Mouse (Mus musculus) brown adipose tissue, adult 24 weeks (tissue): ENCODE measurements around the gene Sugp2. TPM values are rescaled to one million over a fixed set of nuclear protein-coding genes. Genes with fewer than 3 reads are reported as not detected.
A peak's percentile ranks its signal among the peaks of the same experiment; 100 is the strongest.

Experiments
- H3K27ac ChIP-seq: fragments of 200-500 bp; replicated peaks from 2 replicates; pipeline ENCODE4 v1.5.1; 2012; ENCODE audit warnings: low read depth, mild to moderate bottlenecking, low read length
- H3K4me1 ChIP-seq: fragments of 200-500 bp; 2 replicates; pipeline ENCODE4 v1.6.1; 2012; ENCODE audit warnings: low read length, mixed read lengths; ENCODE audit not compliant: control insufficient read depth, insufficient read depth, insufficient read length
- H3K4me3 ChIP-seq: fragments of 200-500 bp; 2 replicates; pipeline ENCODE4 v1.5.1; 2012; ENCODE audit warnings: low read depth, mild to moderate bottlenecking, low read length, moderate library complexity; ENCODE audit not compliant: insufficient read depth
- polyA plus RNA-seq: library from polyadenylated mRNA; stranded (reverse); fragments of >200 nt; gene quantifications from 2 replicates; pipeline ENCODE4 v1.2.4, GENCODE M21; 2012; ENCODE audit not compliant: missing spikeins, insufficient read depth, insufficient read length

The Sugp2 gene
- polyA plus RNA-seq, 1 experiment, result 5.9 TPM

DNA sequence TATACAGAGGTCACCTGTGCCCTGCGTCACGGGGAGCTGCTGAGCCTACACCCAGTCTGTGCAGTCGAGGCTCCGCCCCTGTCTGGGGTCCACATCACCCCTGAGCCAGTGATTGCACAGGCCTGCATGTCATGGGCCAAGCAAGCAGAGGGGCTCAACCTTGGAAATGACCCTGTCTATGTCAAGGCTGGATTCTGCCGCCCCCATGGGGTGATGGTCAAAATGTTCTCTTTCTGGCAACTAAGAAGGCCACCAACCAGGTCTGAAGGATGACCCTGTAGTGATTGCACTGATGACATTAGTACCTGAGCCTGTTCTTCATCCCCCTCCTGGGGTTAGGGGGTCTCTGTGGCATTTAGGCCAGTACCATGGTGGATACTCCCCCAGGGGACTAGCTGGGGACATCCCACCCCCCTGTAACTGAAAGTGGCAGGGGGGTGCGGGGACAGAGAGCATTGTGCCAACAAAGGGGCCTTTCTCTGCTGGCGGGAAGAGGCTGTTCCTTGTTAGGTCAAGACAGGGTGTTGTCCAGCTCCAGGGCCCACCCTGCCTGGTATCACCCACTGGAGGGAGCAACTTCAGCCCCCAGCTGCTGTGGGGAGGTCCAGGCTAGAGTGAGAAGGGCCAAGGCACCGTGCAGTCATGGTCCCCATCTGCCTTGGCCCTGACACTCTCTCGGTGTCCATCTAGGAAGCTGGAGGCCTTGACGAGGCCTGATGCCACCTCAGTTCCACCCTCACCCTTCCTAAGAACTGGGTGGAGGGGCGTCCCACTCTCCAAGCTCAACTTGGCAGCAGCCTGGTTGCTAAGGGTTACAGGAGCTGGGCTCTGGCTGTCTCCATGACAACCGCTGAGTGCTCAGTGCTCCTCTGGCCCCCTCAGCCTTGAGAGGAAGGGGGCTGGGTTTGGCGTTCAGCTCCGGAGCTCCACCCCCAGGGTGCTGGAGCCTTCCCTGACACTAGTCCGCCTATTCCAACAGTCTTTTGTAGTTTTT lies 82.8 kb downstream of the Sugp2 start:
- Histone ChIP-seq H3K27ac (no peak overlapping the region), H3K4me3 (peak overlapping the region; percentile 56; the same call in 1 of the 2 replicates), H3K4me1 (no peaks in the 10 kb centered on the region)

DNA sequence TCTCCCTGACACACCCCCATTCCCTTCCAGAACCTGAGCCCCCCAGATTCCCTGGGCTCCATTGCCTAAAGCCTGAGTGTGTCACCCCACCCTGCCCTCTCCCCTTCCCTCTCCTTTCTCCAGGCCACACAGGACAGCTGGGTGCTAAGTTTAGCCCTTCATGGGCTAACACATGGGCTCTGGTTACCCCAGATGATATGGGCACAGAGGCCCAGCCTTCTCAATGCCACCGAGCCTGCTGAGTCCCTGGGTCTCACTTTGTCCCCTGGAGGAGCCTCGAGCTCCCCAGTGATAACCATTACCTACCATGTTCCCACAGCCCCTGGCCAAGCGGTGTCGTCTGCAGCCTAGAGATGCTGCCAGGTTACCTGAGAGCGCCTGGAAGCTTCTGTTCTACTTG lies 83.8 kb downstream of the Sugp2 start:
- H3K4me1 ChIP-seq, result no peaks in the 10 kb centered on the region
- no peak overlapping the region for H3K4me3 ChIP-seq
- no peak overlapping the region for H3K27ac ChIP-seq

DNA sequence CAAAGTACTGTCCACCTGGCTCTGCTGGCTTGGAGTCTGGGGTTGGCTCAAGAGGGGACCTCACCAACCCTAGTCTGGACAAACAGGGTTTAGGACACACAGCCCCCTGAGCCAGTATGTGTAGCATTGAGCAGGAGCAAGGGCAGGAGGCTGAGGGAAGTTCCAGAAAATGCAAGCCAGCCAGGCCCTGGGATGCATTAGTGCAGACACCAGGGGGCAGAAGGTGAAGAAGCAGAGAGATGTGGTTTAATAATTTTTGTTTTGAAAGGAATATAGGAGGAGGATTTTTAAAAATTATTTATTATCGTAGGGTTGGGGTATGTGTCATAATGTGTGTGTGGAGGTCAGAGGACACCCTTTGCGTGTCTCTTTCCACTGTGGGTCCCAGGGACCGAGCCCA lies 89.7 kb downstream of the Sugp2 start:
- Histone ChIP-seq H3K27ac (no peak overlapping the region), H3K4me1 (no peaks in the 10 kb centered on the region), H3K4me3 (no peak overlapping the region)

DNA sequence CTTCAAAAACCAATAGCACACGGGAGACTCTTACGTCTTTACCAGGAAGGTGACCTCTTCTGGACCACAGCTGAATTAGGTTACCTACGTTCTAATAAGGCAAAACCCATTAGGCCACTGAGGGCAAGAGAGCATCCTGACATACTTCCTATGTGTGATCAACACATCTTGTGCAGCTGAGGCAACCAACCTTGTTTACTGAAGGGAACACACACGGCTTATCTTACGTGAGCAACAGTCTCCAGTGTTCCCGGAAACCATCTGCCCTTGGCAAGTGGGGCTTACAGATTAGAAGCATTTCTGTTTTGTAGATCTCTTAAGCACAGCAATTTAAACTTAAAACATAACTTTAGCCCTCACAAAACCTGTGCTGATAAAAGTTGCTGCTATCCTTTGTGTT lies 93.5 kb downstream of the Sugp2 start:
- no peak overlapping the region for H3K27ac ChIP-seq
- no peaks in the 10 kb centered on the region for H3K4me1 ChIP-seq
- H3K4me3 ChIP-seq, result no peak overlapping the region

DNA sequence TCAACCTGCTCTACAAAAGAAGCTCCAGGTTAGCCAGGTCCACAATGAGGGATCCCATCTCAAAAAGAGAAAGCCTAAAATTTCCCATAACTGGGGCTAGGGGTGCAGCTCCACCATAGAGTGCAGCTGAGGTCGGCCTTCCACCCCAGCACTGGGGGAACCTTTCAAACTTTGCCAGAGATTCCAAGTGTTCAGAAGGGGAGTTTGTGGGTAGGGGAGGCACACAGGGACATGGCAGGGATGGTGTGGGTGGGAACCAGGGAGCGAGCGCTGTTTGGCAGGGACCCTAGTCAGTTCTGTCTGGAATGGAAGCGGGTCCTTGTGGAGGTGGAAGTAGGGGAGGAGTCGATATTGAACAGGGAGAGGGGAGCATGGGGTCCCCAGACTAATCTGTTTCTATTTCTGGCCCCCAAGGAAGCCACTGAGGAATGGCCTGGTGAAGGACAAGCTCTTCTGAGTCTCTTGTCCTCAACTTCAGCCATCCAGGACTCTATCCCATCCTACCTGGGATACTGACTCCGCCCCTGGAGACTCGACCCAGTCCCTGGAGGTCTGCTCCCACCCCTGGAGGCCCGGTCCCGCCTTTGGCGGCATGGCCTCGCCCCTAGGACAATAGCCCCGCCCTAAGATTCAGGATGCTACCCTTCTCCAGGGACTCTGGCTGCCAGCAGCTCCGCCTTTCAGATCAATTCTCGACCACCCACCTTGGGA lies 95.3 kb downstream of the Sugp2 start, which contains the start of gene Gdf1:
Gene Gdf1 (plus strand): TSS at position 694 of the 711 bp plus-strand sequence.
- H3K4me3 ChIP-seq, result no peak within 1 kb of the TSS
- no peaks in the 10 kb centered on the region for H3K4me1 ChIP-seq
- H3K27ac ChIP-seq, result no peak within 1 kb of the TSS

Other genes with a start within 250 kb of the Sugp2 start
- 33.7 and 35.6 TPM in 2 replicates for gene Gatad2a, start 237.8 kb upstream of the Sugp2 start, polyA plus RNA-seq
- 12.3 and 16.4 TPM in 2 replicates for gene Mau2, start 191.5 kb upstream of the Sugp2 start, polyA plus RNA-seq
- 7.6 and 9.0 TPM in 2 replicates for gene Sugp1, start 191.4 kb upstream of the Sugp2 start, polyA plus RNA-seq
- gene Tm6sf2, start 161.3 kb upstream of the Sugp2 start, polyA plus RNA-seq, result not detected in 2 replicates
- 0.63 and 4.7 TPM in 2 replicates for gene Hapln4, start 150.8 kb upstream of the Sugp2 start, polyA plus RNA-seq
- 1.9 and 3.2 TPM in 2 replicates for gene Ncan, start 113.4 kb upstream of the Sugp2 start, polyA plus RNA-seq
- gene Nr2c2ap, start 102.9 kb upstream of the Sugp2 start, polyA plus RNA-seq, result 8.6 and 12.9 TPM in 2 replicates
- 18.6 and 21.4 TPM in 2 replicates for gene Rfxank, start 95.1 kb upstream of the Sugp2 start, polyA plus RNA-seq
- 63.7 and 77.1 TPM in 2 replicates for gene Borcs8, start 94.7 kb upstream of the Sugp2 start, polyA plus RNA-seq
- gene Mef2b, start 94.5 kb upstream of the Sugp2 start, polyA plus RNA-seq, result not detected in 2 replicates
- 20.3 and 22.0 TPM in 2 replicates for gene Tmem161a, start 61.9 kb upstream of the Sugp2 start, polyA plus RNA-seq
- gene Slc25a42, start 21.9 kb upstream of the Sugp2 start, polyA plus RNA-seq, result 75.9 and 89.9 TPM in 2 replicates
- 5.0 and 6.7 TPM in 2 replicates for gene Armc6, start 240 bp downstream of the Sugp2 start, polyA plus RNA-seq
- gene Homer3, start 48.6 kb downstream of the Sugp2 start, polyA plus RNA-seq, result 2.8 and 4.5 TPM in 2 replicates
- 14.1 and 18.1 TPM in 2 replicates for gene Ddx49, start 68.3 kb downstream of the Sugp2 start, polyA plus RNA-seq
- 158 and 198 TPM in 2 replicates for gene Cope, start 68.3 kb downstream of the Sugp2 start, polyA plus RNA-seq
- gene Cers1, start 81.5 kb downstream of the Sugp2 start, polyA plus RNA-seq, result not detected in 2 replicates
- not detected in 2 replicates for gene Gdf1, start 95.6 kb downstream of the Sugp2 start, polyA plus RNA-seq
- 11.7 and 20.8 TPM in 2 replicates for gene Upf1, start 119.1 kb downstream of the Sugp2 start, polyA plus RNA-seq
- gene Comp, start 139.3 kb downstream of the Sugp2 start, polyA plus RNA-seq, result not detected in 2 replicates
- gene Crtc1, start 205.4 kb downstream of the Sugp2 start, polyA plus RNA-seq, result 3.0 and 4.5 TPM in 2 replicates
- 9.3 and 9.5 TPM in 2 replicates for gene Klhl26, start 242.7 kb downstream of the Sugp2 start, polyA plus RNA-seq